Mouse (Mus musculus) gastrocnemius, postnatal 14 days (tissue): ENCODE data around the gene Dhx58. TPM values are rescaled to one million over a fixed set of nuclear protein-coding genes. Genes with fewer than 3 reads are reported as not detected.

Experiments used
- DNase-seq: peaks from one replicate; pipeline ENCODE4 v3.0.0; 2021; ENCODE audit warnings: mixed read lengths
- intact Hi-C: fragments of 180-260 bp; cut with DNase I; formaldehyde crosslinking; loops from one replicate; pipeline ENCODE4 v1.15.1; 2025; ENCODE audit warnings: low total_unique reads
- long read RNA-seq, 2 experiments: library from polyadenylated mRNA; stranded (forward); transcript quantifications; one replicate each; pipeline ENCODE4 v2.0.0; 2021
- total RNA-seq, 2 experiments: library from RNA; stranded (reverse); gene quantifications; 2 replicates each; pipeline ENCODE4 v1.2.3; 2021

The Dhx58 gene
- total RNA-seq = under 1 TPM; 0.35 to 0.39 TPM
- long read RNA-seq, experiment 1 = 0 reads
- long read RNA-seq, experiment 2, partial matches to known transcripts = 0 of 1 reads
- long read RNA-seq, experiment 2, other reads (novel, unspliced or antisense) = 0 of 1 reads

- no peak for DNase-seq
- intact Hi-C loops = loop anchor here (2.0 to 5.0 kb wide), 2 partner anchors 77 to 132 kb away; partner anchors contain the start of gene Cnp
These were observed at the start of gene Dhx58 for GRCm38 (mm10) chr11:100703851-100704531. Gene Dhx58 (minus strand): TSS chr11:100704271.

DNA sequence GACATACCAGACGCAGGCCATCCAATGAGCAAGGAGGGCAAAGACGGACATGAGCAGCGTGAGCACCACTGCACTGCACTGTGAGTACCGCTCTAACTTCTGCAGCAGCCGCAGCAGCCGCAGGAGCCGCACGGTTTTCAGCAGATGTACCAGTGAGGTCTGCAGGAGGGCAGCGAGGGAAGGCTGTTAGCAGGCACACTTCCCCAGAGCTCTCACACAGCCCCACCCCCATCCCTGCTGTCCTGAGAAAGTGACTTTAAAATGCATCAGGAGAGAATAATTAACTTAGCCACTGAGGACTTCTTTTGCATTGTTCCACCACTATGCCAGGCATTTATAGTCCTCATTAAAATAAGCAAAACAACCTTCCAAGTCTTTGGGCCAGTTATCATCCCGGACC is 48.2 kb upstream of the Dhx58 start:
- no peak for DNase-seq
- intact Hi-C loops = no loop called here

- DNase-seq = no peak
- intact Hi-C loops = no loop called here
These were observed 46.1 kb upstream of the Dhx58 start for GRCm38 (mm10) chr11:100750127-100750526.

DNA sequence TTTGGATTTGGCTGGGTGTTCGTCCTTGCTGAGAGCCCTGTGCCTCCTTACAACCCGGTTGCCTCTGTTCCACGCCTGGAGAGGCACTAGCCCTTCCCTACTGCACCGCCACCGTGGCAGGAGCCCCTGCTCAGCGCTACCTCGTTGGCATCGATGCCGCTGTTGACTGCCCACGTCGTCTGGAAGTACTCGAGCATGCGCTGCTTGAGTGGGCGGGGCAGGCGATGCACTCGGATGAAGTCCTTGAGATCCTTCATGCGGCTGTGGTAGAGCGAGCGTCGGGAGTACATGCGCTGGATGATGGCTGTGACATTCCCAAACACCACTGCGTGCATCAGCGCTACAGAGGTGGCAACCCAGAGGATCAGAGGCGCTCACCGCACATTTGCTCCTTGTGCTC is 45.4 kb upstream of the Dhx58 start:
- no peak for DNase-seq
- intact Hi-C loops = loop anchor here (10.0 kb wide), 1 partner anchor 205 kb away; no protein-coding TSS in a partner anchor

GRCm38 (mm10) chr11:100748620-100749019 is 44.5 kb upstream of the Dhx58 start:
- DNase-seq = no peak
- intact Hi-C loops = loop anchor here (10.0 kb wide), 1 partner anchor 206 kb away; no protein-coding TSS in a partner anchor

- no peak for DNase-seq
- intact Hi-C loops = loop anchor here (10.0 kb wide), 1 partner anchor 208 kb away; no protein-coding TSS in a partner anchor
These were observed 43.0 kb upstream of the Dhx58 start for GRCm38 (mm10) chr11:100747114-100747513.

DNA sequence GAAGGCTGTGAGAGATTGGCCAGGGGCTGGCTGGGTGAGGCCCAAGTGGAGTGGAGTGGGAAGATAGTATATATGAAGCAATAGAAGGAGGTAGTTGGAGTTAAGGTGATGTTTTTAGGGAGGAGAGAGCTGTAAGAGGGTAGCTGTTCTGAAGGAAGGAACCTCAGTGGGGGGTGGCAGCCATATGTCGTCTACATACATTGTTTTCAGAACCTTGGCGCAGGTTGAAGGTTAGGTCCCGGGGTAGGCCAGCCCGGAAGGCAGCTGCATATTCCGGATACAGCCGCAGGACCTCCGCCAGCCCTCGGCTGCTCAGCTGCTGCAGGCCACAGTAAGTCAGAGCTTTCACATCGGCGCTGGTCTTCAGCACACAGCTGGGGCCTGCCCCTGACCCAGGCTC is 42.5 kb upstream of the Dhx58 start:
- no peak for DNase-seq
- intact Hi-C loops = loop anchor here (10.0 kb wide), 1 partner anchor 208 kb away; no protein-coding TSS in a partner anchor

- intact Hi-C loops = loop anchor here (10.0 kb wide), 1 partner anchor 210 kb away; no protein-coding TSS in a partner anchor
These were observed 41.0 kb upstream of the Dhx58 start for GRCm38 (mm10) chr11:100745085-100745484.

DNA sequence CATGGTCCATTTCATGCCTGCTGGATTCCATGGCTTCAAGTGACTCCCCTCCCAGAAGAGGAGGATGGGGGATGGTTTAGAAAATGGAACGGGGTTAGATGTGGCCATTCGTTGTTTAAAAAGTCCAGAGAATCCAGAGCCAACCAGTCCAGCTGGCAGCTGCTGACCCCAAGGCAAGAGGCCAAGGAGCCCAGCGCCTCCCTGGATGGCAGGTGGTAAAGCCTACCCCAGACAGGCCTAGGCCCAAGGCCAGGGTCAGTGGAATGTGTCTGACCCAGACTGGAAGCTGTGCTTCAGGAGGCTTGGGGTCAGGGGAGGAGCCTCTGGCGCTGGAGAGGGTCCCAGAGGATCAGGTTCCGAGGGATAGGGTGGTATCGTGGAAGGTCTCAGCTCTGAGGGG is 37.3 kb upstream of the Dhx58 start:
- peak; percentile 82 for DNase-seq
- intact Hi-C loops = loop anchor here (10.0 kb wide), 1 partner anchor 213 kb away; no protein-coding TSS in a partner anchor

More at GRCm38 (mm10) chr11:100745085-100745484, 41.0 kb upstream of the Dhx58 start:
- DNase-seq = no peak

DNA sequence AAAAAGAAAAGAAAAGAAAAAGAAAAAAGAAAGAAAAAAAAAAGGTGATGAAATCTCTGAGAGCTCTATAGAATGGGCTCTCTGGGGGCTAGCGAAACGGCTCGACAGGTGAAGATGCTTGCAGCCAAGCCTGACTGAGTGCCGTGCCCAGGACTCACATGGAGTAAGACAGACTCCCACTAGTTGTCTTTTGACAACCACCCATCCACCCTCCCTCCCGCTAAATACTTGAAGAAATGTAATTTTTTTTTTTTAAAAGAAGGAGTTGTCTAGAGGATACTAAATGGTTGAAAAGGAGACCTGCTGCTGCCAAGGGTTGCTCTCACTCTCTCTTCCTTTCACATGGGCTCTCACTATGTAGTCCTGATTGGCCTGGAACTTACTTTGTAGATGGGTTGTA is 34.7 kb upstream of the Dhx58 start:
- no peak for DNase-seq
- intact Hi-C loops = no loop called here

DNA sequence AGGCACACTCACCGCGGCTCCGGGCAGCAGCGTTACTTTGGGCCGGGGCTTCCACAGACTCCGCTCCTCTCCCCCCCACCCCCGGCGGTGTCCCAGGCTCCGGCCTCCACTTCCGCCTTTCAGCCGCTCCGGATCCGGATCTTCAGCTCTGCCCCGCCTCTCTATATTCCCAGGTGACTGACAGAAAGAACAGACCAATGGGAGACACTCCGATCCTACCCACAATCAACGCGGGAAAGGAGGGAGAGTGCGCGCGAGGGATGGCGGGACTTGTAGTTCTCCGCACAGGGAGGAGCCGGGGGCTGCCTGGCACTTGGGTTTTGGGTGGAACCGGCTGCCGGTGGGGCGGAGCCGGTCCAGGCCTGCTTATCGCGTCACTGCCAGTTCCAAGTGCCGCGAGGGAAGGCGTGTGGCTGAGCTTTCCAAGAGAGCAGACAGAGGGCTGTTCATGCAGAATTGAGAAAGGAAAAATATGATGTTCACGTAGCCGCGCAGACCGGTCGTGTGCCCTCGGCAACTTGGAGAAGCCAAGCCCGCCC is 34.1 kb upstream of the Dhx58 start, which contains the start of gene Rab5c:
Rab5c (minus strand) TSS at position 150 of the 539 bp plus-strand sequence.
- DNase-seq = peak; percentile 99
- intact Hi-C loops = no loop called here

DNA sequence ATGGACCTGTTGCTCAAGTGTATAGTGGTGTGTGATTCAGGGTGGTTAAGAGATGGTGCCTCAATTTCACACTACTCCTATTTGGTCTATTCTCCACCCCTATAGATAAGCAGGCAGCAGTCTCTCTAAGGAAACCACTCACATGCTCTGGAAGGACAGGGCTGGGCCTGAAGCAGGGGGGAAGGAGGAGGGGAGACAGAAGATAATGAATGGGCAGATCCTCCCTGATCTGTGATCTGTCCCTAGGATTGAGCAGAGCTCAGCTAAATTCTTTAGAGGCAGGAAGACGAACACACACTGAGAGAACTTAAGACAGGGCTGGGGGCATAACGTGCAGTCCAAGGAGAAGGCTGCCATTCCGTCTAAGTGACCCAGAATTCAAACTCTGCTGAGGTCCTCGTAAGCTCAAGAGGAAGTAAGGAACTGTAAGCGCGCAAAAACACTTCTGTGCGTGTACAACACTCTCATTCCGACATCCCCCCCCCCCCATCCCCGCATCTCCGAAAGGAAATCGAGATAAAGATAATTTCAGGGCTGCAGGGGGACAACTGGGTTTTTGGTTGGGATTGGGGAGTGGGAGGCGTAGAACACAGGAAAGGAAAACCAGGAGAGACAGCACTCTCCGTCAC is 33.1 kb upstream of the Dhx58 start:
- intact Hi-C loops = no loop called here
- DNase-seq = no peak

- no peak for DNase-seq
- intact Hi-C loops = no loop called here
These were observed 32.6 kb upstream of the Dhx58 start for GRCm38 (mm10) chr11:100736746-100737080.

GRCm38 (mm10) chr11:100735954-100736745 is 32.1 kb upstream of the Dhx58 start:
- intact Hi-C loops = no loop called here
- no peak for DNase-seq

DNA sequence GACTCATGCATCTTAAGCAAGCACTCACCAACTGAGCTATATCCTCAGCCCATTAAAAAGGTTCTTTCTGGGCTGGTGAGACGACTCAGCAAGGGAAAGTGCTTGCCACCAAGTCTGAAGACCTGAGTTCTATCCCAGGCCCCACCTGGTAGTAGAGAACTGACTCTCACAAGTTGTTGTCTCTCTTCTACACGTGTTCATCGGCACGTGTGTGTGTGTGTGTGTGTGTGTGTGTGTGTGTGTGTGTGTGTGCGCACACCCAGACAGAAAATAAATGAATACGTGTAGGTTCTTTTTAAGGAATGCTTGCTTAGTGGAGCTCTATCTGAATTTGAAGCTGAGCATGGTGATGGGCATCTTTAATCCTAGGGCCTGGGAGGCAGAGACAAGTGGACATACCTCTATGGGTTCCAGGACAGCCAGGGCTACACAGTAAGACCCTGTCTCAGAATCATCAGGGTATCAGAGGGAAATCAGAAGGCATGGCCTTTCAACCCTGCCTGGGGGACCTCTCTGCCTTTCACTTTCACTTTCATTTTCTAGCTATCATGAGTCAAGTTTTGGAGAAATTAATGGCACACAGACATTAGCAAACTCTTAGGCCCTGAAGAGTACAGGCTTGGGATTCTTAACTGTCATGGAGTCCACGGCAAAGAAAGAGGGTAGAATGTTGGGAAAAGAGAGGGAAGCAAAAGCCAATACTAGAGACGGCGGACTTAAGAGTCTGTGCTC is 31.2 kb upstream of the Dhx58 start:
- intact Hi-C loops = no loop called here
- no peak for DNase-seq

DNA sequence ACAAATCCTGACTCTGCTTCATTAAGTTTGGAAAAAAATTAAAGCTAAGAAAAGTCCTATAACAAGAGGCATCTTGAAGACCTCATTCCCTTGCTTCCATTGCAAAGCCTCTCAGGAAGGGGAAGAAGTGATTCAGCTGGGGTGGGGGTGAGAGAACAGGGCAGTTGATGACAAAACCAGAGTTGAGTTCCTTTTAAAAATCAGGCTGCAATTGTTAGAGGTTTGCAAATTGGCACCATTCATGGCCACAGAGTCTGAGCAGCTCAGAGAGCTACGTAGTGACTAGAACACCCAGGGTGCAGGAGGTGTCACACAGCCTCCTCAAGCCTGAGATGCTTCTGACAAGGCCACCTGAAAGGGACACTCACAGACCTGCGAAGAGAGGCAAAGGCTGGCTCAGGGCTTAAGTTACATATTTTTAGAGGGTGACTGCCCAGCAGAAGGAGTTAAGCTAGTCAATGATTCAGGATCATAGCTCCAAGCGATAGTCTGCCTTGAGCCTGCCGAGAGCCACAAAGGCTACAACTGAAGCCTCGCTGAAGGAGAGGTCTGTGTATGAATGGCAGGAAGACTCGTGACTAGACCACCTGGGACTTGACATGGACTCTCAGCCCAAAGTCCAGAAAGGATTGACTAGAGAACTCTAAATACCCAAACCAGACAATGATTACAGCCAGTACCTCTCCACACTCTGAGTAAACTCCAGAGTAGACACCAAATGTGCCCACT is 26.6 kb upstream of the Dhx58 start:
- intact Hi-C loops = no loop called here
- no peak for DNase-seq

DNA sequence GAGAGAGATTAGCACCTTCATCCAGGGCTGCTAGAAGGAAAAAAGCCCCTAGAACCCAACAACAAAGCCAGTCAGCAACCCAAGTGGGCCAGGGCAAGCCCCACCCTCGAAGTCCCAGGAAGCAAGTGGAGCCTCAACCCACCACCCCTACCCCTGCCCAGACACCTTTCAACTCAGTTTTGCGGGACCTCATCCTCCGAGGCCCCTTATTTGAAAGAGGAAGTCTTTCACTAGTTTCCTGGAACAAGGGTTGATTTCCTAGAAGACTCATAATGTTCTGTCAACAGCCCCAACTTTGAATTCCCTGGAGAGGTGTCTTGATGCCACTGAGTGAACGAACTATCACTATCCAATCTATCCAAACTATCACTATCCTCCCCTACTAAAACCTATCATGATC is 25.9 kb upstream of the Dhx58 start:
- intact Hi-C loops = no loop called here

GRCm38 (mm10) chr11:100728601-100729000 is 24.5 kb upstream of the Dhx58 start:
- DNase-seq = no peak

More for the DNA sequence above, 25.9 kb upstream of the Dhx58 start:
- DNase-seq = no peak

More at GRCm38 (mm10) chr11:100728601-100729000, 24.5 kb upstream of the Dhx58 start:
- intact Hi-C loops = no loop called here
